Mouse (Mus musculus) right cerebral cortex, postnatal 14 days (tissue): ENCODE measurements around the gene Coro6.

Source experiments
- DNase-seq: peaks from one replicate; pipeline ENCODE4 v3.0.0; 2022

Coro6 gene

GRCm38 (mm10) chr11:77514832-77515636 lies 52.8 kb downstream of the Coro6 start, which contains the start of gene Abhd15:
TSS of gene Abhd15 (plus strand) at chr11:77515121.
- DNase-seq: peak; percentile 72

GRCm38 (mm10) chr11:77515637-77516552 lies 53.7 kb downstream of the Coro6 start, which contains the start of gene Trp53i13:
TSS of gene Trp53i13 (minus strand) at chr11:77515980.
- no peak for DNase-seq

DNA sequence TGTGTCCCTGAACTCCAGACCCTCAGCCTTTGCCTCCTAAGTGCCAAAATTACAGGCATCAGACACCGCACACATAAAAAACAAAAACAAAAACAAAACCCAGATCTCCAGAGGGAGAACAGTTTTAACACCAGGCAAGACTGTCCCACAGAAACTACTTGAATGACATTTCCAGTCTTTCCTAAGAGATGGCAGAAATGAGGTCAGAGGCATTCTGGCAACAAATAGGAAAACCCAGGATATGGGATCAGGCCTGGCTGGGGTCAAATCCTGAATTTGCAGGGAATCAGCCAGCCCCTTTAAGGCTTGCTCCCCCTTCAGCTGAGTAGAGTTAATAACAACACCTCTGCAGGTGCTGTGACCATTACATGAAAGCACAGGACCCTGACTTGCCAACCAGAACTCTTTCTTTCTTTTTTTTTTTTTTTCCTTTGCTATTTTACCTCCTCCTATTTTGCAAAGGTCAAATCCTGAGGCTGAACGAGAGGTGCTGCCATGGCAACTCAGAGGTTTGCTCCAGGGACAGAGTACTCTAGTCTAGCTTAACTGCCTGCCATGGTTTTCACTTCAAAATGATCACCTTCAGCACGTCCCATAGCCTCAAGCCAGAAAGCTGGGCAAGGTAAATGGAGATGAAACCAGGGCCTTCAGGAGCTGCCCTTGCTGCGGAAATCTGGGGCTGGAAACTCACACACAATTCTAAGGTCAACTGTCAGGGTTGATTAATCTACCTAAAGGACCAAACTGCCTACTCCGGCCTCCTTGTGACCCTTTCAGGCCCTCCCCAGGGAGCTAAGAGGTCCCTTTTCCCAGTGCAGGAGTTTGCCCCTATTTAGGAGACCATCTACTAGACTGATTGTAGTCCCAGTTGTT lies 54.6 kb downstream of the Coro6 start:
- no peak for DNase-seq

DNA sequence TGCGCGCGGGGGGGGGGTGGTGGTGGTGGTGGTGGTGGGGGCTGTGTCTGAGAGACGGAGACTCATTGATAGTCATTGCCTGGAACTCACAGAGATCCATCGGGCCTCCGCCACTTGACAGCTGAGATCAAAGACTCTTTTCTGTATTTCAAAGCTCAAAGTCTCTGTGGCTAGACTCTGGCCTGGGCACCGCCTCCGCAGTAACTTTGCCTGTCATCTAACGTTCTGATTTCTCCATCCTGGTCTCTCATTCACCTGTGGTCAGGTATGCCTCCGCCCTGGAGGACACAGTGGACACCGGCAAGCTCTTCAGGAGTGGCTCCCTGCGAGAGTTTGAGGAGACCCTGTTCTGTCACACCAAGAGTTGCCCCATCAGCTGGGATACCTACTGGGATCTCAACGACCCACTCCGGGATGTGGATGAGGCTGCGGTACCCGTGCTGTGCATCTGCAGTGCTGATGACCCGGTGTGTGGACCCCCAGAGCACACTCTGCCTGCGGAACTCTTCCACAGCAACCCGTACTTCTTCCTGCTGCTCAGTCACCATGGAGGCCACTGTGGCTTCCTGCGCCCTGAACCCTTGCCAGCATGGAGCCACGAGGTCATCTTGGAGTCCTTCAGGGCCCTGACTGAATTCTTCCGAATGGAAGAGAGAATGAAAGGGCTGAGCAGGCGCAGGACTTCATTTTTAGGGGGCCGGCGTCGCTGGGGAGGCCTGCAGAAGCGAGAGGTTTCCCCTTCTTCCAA lies 56.0 kb downstream of the Coro6 start:
- DNase-seq: no peak

DNA sequence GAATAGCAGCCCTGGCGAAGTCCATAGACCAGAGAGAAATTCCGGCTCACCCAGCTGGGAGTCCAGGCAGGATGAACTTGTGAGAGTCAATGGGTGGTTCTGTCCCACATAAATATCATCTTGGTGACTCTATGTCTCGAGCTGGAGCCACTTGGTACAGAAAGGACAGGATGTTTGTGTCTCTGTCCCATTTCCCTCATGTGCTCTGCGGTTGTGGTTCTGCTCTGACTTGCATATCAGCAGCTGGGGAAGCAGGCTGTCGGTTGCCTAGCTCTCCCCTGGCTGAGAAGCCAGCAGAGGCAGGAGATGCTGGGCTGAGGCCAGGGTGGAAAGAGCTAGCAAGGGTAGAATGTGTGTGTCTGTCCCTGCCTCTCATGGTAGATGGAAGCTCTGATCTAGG lies 56.8 kb downstream of the Coro6 start, which contains the start of gene Gm10392:
Gene Gm10392 (minus strand): TSS at position 156 of the 400 bp plus-strand sequence.
- DNase-seq: no peak
